Mouse (Mus musculus) mouse embryonic stem cell (cell line): ENCODE measurements around the gene Ddx39.

Experiments
- in situ Hi-C, 2 experiments: fragments of 300-500 bp; cut with MboI; formaldehyde crosslinking; loops; 1 replicate in 1 of 2; 3 replicates in 1 of 2; pipeline ENCODE4 v1.14.3; 2019 to 2020; ENCODE audit warnings: low sequenced_read_pairs in 2 of 2, low pct_unique_long_range_greater_than_20kb in 1 of 2, mixed read lengths in 1 of 2; ENCODE audit not compliant: unreplicated experiment in 1 of 2

Gene Ddx39

GRCm38 (mm10) chr8:83697374-83698220 lies 17.4 kb upstream of the Ddx39 start:
- in situ Hi-C loops: no loop called here

GRCm38 (mm10) chr8:83698291-83698660 lies 16.7 kb upstream of the Ddx39 start:
- in situ Hi-C loops: no loop called here

- in situ Hi-C loops: no loop called here
Observed at GRCm38 (mm10) chr8:83698661-83699453, 16.1 kb upstream of the Ddx39 start, which contains the start of gene Pkn1. Gene Pkn1, minus strand, starts transcription at chr8:83699179.

- in situ Hi-C loops: no loop called here
Observed at GRCm38 (mm10) chr8:83699566-83699965, 15.4 kb upstream of the Ddx39 start.

GRCm38 (mm10) chr8:83700423-83701085 lies 14.4 kb upstream of the Ddx39 start:
- in situ Hi-C loops: no loop called here

- in situ Hi-C loops: no loop called here
Observed at GRCm38 (mm10) chr8:83703426-83703825, 11.6 kb upstream of the Ddx39 start.

- in situ Hi-C loops: no loop called here
Observed at GRCm38 (mm10) chr8:83706411-83706810, 8.6 kb upstream of the Ddx39 start.

- in situ Hi-C loops: no loop called here
Observed at GRCm38 (mm10) chr8:83707554-83707953, 7.4 kb upstream of the Ddx39 start.

- in situ Hi-C loops: no loop called here
Observed at GRCm38 (mm10) chr8:83714676-83715030, 324 bp upstream of the Ddx39 start.

GRCm38 (mm10) chr8:83715771-83716170 lies 794 bp downstream of the Ddx39 start:
- in situ Hi-C loops: no loop called here

- in situ Hi-C loops: no loop called here
Observed at GRCm38 (mm10) chr8:83716563-83716962, 1.6 kb downstream of the Ddx39 start.

GRCm38 (mm10) chr8:83719048-83719447 lies 4.1 kb downstream of the Ddx39 start:
- in situ Hi-C loops: no loop called here

GRCm38 (mm10) chr8:83719693-83720092 lies 4.7 kb downstream of the Ddx39 start:
- in situ Hi-C loops: no loop called here

GRCm38 (mm10) chr8:83721405-83722025 lies 6.5 kb downstream of the Ddx39 start:
- in situ Hi-C loops: no loop called here

GRCm38 (mm10) chr8:83722631-83723030 lies 7.7 kb downstream of the Ddx39 start:
- in situ Hi-C loops: no loop called here

- in situ Hi-C loops: no loop called here
Observed at GRCm38 (mm10) chr8:83723447-83724083, 8.6 kb downstream of the Ddx39 start.

- in situ Hi-C loops: no loop called here
Observed at GRCm38 (mm10) chr8:83724697-83725482, 9.9 kb downstream of the Ddx39 start.
